Mouse (Mus musculus) limb, embryonic 15.5 days (tissue): Measurements from ENCODE around the gene Phf7. TPM values are rescaled to one million over a fixed set of nuclear protein-coding genes. Genes with fewer than 3 reads are reported as not detected.

ENCODE experiments used
- ATAC-seq: fragments of 200-750 bp; cut with Nextera tagmentation; 2 replicates; pipeline ENCODE4 v1.8.0; 2017; ENCODE audit warnings: low read depth, moderate TSS enrichment; ENCODE audit not compliant: insufficient number of reproducible peaks, low FRiP score, low TSS enrichment
- H3K27ac ChIP-seq: fragments of 300-500 bp; sonication (generic); 2 replicates; pipeline ENCODE4 v1.5.1; 2015; ENCODE audit warnings: moderate library complexity, mild to moderate bottlenecking, inconsistent platforms
- H3K27me3 ChIP-seq: fragments of 300-500 bp; sonication (generic); 2 replicates; pipeline ENCODE4 v1.6.1; 2015; ENCODE audit warnings: inconsistent platforms
- H3K36me3 ChIP-seq: fragments of 300-500 bp; sonication (generic); 2 replicates; pipeline ENCODE4 v1.6.1; 2015; ENCODE audit warnings: inconsistent platforms
- H3K4me1 ChIP-seq: fragments of 300-500 bp; sonication (generic); 2 replicates; pipeline ENCODE4 v1.6.1; 2015; ENCODE audit warnings: inconsistent platforms
- H3K4me2 ChIP-seq: fragments of 300-500 bp; sonication (generic); 2 replicates; pipeline ENCODE4 v1.6.1; 2015; ENCODE audit warnings: mild to moderate bottlenecking, inconsistent platforms
- H3K4me3 ChIP-seq: fragments of 300-500 bp; sonication (generic); 2 replicates; pipeline ENCODE4 v1.5.1; 2015; ENCODE audit warnings: mild to moderate bottlenecking, inconsistent platforms
- H3K9ac ChIP-seq: fragments of 300-500 bp; sonication (generic); 2 replicates; pipeline ENCODE4 v1.6.1; 2015; ENCODE audit warnings: inconsistent platforms
- H3K9me3 ChIP-seq: fragments of 300-500 bp; sonication (generic); 2 replicates; pipeline ENCODE4 v1.6.1; 2016; ENCODE audit warnings: inconsistent platforms
- WGBS: fragments of 180-500 bp; shearing (Covaris S2); methylation state at CpG from one replicate; pipeline ENCODE4 v1.1.7; 2015; 5-methylcytosine and 5-hydroxymethylcytosine counted together
- polyA plus RNA-seq: library from polyadenylated mRNA; unstranded; fragments of >200 nt; fragmentation: Nextera tagmentation; extraction: Ambion mirVana; gene quantifications from 2 replicates; pipeline ENCODE4 v1.2.1, GENCODE M21; 2015

The Phf7 gene
- 9.5 and 12.5 TPM in 2 replicates for polyA plus RNA-seq

DNA sequence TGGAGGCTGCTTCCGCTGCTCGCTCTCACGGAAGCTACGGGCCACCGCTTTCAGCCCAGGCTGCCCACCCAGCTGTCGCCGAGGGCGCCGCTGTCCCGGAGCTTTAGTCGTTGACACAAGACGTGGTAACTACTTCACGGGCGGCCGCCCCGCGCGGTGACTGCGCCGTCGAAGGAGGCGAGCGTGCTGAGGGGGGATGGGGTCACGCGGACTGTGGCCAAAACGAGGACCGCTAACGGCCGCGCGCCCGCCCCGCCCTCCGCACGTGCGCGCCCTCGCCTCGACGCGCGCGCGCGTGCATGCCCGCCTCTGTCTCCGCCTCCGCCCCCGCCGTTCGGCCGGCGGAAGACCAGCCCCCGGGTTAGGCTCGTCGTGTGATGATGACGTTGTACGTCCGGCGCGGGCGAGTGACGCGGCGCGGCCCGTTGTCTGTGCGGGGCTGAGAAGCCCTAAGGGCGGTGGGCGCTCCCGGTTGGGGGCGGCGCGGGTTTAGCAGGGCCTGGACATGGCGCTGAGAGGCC lies at the start of gene Phf7, which contains the start of gene Bap1:
Gene Phf7, minus strand, starts transcription at position 234 of the 521 bp plus-strand sequence.
Gene Bap1, plus strand, starts transcription at position 367 of the 521 bp plus-strand sequence.
- Histone ChIP-seq H3K4me3 (peak within 1 kb of the TSS; percentile 100), H3K4me2 (peak within 1 kb of the TSS; percentile 82), H3K4me1 (peaks cover 13% of the 10 kb centered on the region), H3K27ac (peak within 1 kb of the TSS; percentile 96), H3K9me3 (no peaks in the 10 kb centered on the region), H3K9ac (peak within 1 kb of the TSS; percentile 99), H3K36me3 (peaks cover 34% of the 10 kb centered on the region), H3K27me3 (no peaks in the 10 kb centered on the region)
- ATAC-seq = peak; percentile 86
- under 1% methylated on average over 74 of the region's 75 CpGs for WGBS

DNA sequence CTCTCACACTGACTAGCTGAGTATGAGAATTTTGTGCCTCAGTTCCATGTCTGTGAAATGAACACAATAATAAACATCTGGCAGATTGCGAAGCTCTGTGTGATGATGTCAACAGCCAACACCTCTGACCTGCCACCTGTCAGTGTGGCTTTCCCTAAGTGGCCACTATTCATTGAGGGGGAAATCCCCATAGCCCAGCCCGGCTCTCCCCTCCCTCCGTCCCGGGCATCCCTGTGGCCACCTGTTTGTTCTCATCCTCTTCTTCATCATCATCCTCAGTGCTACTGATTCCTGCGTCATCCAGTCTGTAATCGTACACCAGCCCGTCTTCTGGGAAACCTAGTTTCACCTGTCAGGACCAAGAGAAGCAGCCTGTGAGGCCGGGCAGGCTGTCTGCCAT lies 34.6 kb upstream of the Phf7 start:
- no peaks in the 10 kb centered on the region for H3K27me3 ChIP-seq
- no peaks in the 10 kb centered on the region for H3K9me3 ChIP-seq
- H3K4me1 ChIP-seq = no peaks in the 10 kb centered on the region
- no peak overlapping the region for H3K4me3 ChIP-seq
- no peak overlapping the region for H3K27ac ChIP-seq
- no peaks in the 10 kb centered on the region for H3K36me3 ChIP-seq
- no peak overlapping the region for H3K4me2 ChIP-seq
- WGBS = 75% methylated on average over 8 of the region's 8 CpGs
- no peak for ATAC-seq
- H3K9ac ChIP-seq = no peak overlapping the region

- no peaks in the 10 kb centered on the region for H3K27me3 ChIP-seq
- H3K4me1 ChIP-seq = peaks cover 19% of the 10 kb centered on the region
- no peak overlapping the region for H3K4me3 ChIP-seq
- no peak overlapping the region for H3K27ac ChIP-seq
- no peaks in the 10 kb centered on the region for H3K9me3 ChIP-seq
- ATAC-seq = no peak
- no peak overlapping the region for H3K9ac ChIP-seq
- no peaks in the 10 kb centered on the region for H3K36me3 ChIP-seq
- 21% methylated on average over 7 of the region's 7 CpGs for WGBS
- no peak overlapping the region for H3K4me2 ChIP-seq
These were observed 21.0 kb upstream of the Phf7 start for GRCm38 (mm10) chr14:31272164-31272563.

GRCm38 (mm10) chr14:31271121-31271520 lies 20.0 kb upstream of the Phf7 start:
- no peaks in the 10 kb centered on the region for H3K9me3 ChIP-seq
- no peak overlapping the region for H3K4me2 ChIP-seq
- H3K27ac ChIP-seq = no peak overlapping the region
- WGBS = 91% methylated on average over 6 of the region's 6 CpGs
- no peak overlapping the region for H3K4me3 ChIP-seq
- H3K36me3 ChIP-seq = no peaks in the 10 kb centered on the region
- no peak for ATAC-seq
- H3K4me1 ChIP-seq = peaks cover 19% of the 10 kb centered on the region
- H3K27me3 ChIP-seq = no peaks in the 10 kb centered on the region
- no peak overlapping the region for H3K9ac ChIP-seq

DNA sequence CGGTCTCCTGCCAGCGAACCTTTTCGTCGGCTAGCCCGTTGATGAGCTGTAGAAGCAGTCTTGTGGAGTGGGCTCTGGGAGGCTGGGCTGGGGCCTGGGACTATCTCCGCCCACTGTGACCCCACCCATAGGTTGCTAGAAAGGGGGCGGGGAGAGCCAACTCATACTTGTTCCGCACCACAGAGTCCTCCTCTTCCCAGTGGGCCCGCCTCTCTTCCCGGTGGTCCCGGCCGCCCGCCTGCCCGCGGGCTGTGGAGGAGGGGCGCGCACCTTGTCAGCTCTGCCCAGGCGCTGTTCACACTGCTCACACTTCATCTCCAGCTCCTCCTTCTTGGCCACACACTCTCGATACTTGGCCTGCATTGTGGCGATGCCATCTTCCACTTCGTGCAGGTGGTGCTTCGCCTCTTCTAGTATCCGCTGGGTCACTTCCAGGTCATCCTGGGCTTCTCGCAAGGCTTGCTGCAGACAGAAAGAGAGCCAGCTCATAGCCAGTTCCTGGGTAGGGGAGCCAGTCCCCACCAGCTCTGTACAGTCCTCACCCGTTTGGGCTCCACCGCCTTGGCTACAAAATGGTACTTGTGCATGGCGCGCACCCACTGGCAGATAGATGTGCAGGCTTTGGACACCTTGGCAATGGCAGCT lies 18.5 kb upstream of the Phf7 start:
- Histone ChIP-seq H3K4me2 (peak overlapping the region; percentile 63), H3K27ac (peak overlapping the region; percentile 76), H3K4me3 (peak overlapping the region; percentile 38), H3K36me3 (no peaks in the 10 kb centered on the region), H3K9ac (peak overlapping the region; percentile 40; the same call in 1 of the 2 replicates), H3K9me3 (no peaks in the 10 kb centered on the region), H3K4me1 (peaks cover 19% of the 10 kb centered on the region), H3K27me3 (no peaks in the 10 kb centered on the region)
- peak; percentile 81 for ATAC-seq
- 16% methylated on average over 27 of the region's 28 CpGs for WGBS

DNA sequence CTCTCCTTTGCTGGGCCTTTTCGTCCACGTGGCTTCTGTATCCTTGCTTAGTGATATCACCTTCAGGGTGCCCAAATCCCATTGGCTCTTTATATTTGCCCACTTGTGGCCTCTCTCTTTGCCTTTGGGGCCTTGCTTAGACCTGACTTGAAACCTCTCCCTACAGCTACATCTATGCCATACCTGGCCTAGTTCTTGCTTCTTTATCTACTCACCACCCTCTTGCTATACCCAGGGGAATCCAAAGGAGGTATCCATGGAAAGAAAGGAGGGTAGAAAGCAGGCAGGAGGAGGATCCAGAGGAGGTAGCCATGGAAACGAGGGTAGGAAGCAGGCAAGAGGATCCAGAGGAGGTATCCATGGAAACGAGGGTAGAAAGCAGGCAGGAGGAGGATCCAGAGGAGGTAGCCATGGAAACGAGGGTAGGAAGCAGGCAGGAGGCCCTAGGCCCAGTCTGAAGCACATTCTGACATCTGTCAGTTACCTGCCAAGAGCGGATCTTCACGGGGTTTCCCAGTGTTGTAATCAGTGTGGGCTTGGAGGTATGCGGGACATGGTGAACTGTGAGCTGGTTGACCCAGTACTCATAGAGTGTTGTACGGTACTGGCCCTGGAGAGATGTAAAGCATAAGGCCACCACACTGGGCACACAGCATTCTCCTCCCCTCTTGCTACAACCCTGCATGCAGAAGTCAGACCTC lies 17.3 kb upstream of the Phf7 start:
- Histone ChIP-seq H3K9ac (peak overlapping the region; percentile 40; the same call in 1 of the 2 replicates), H3K4me3 (peak overlapping the region; percentile 38; the same call in 1 of the 2 replicates), H3K4me1 (peaks cover 19% of the 10 kb centered on the region), H3K9me3 (no peaks in the 10 kb centered on the region), H3K27me3 (no peaks in the 10 kb centered on the region), H3K36me3 (no peaks in the 10 kb centered on the region), H3K4me2 (peak overlapping the region; percentile 63), H3K27ac (no peak overlapping the region)
- ATAC-seq = no peak
- WGBS = 72% methylated on average over 9 of the region's 9 CpGs

DNA sequence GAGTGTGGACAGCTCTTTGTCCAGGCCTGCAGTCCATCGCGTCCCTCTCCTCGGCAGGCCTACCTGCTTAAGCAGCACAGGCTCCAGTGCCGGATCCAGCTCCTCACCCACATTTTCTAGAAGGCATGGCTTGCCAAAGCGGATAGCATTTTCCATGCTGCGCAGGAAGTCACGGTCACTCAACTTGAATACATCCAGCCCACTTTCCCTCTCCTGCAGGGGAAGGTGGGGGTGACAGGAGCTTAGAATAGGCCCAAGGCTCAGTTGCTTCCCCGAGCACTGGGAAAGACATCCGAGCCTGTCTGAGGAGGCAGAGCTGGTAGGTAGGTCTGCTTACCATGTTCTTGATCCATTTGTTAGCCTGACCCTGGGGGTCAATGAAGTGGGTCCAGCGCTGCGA lies 16.5 kb upstream of the Phf7 start:
- no peak overlapping the region for H3K27ac ChIP-seq
- 0 out of 2 replicates have a peak, but pooled peaks cover 5% of the 10 kb centered on the region for H3K36me3 ChIP-seq
- H3K4me1 ChIP-seq = peaks cover 19% of the 10 kb centered on the region
- no peak for ATAC-seq
- H3K27me3 ChIP-seq = no peaks in the 10 kb centered on the region
- H3K4me3 ChIP-seq = no peak overlapping the region
- H3K9ac ChIP-seq = no peak overlapping the region
- H3K4me2 ChIP-seq = no peak overlapping the region
- H3K9me3 ChIP-seq = no peaks in the 10 kb centered on the region
- 84% methylated on average over 11 of the region's 11 CpGs for WGBS

DNA sequence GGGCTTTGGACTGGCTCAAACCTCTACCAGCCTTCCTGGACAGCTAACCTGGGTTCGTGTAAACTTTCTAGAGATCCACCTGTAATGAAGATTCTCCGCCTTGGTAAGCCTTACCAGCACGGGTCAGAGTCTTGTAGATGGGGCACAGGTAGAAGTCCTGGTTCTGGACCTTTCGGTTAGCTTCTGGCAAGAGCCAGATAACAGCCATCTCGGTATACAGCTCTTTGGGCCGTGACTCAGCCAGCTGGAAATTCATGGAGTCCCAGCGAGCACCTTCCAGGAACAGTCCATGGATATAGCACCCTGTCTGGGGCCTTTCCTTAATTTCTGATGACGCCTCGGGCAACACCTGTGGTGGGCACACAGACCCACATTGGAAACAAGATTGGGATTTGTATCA lies 9.8 kb upstream of the Phf7 start:
- ATAC-seq = no peak
- H3K9ac ChIP-seq = no peak overlapping the region
- H3K4me3 ChIP-seq = no peak overlapping the region
- peaks cover 72% of the 10 kb centered on the region for H3K36me3 ChIP-seq
- H3K9me3 ChIP-seq = no peaks in the 10 kb centered on the region
- H3K27ac ChIP-seq = no peak overlapping the region
- no peaks in the 10 kb centered on the region for H3K27me3 ChIP-seq
- 93% methylated on average over 9 of the region's 9 CpGs for WGBS
- H3K4me2 ChIP-seq = no peak overlapping the region
- H3K4me1 ChIP-seq = no peaks in the 10 kb centered on the region

DNA sequence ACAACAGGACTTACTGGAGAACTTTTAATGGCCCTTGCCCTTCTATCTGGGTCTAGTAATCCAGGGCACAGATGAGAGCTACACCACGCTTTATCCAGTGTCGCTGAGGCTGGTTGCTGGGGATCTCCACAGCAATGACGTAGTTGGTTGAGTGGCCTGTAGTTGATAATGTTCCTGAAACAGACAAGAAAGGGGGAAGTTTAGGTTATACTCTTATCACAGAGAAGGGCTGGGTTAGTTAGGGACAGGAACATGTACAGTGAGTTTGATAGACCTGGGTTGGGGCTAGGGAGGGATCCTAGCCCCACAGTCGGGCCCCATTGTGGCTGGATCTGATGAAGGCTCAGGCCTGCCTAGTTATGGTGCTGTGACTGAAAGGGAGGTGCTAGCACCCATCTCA lies 9.3 kb upstream of the Phf7 start:
- Histone ChIP-seq H3K4me3 (no peak overlapping the region), H3K27ac (no peak overlapping the region), H3K27me3 (no peaks in the 10 kb centered on the region), H3K9ac (no peak overlapping the region), H3K4me1 (no peaks in the 10 kb centered on the region), H3K9me3 (no peaks in the 10 kb centered on the region), H3K36me3 (peaks cover 77% of the 10 kb centered on the region), H3K4me2 (no peak overlapping the region)
- ATAC-seq = no peak
- 94% methylated on average over 4 of the region's 4 CpGs for WGBS

DNA sequence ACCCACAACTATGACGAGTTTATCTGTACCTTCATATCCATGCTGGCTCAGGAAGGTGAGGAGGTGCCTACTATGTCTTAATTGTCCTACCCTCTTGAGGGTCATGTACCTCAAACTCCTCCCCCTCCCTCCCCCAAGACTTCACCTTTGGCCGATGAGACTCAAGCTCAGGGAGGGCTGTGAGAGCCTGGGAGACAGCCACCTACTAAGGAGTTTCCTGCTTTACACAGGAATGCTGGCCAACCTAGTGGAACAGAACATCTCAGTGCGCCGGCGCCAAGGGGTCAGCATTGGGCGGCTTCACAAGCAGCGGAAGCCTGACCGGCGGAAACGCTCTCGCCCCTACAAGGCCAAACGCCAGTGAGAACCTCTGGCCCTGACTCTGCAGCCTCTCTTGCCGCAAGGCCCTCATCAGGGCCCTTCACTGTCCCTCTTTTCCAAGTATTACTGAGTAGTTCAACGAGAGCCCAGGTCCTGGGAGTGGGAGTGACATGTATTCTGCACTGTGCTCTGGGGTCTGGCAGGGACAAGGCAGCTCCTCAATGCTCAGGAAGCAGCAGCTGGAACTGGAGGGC lies 7.4 kb upstream of the Phf7 start:
- no peaks in the 10 kb centered on the region for H3K27me3 ChIP-seq
- WGBS = 93% methylated on average over 14 of the region's 14 CpGs
- H3K4me1 ChIP-seq = no peaks in the 10 kb centered on the region
- no peak overlapping the region for H3K4me2 ChIP-seq
- no peak overlapping the region for H3K27ac ChIP-seq
- 0 out of 2 replicates have a peak, but pooled peaks have one; percentile 11 for ATAC-seq
- no peak overlapping the region for H3K9ac ChIP-seq
- peaks cover 95% of the 10 kb centered on the region for H3K36me3 ChIP-seq
- no peaks in the 10 kb centered on the region for H3K9me3 ChIP-seq
- H3K4me3 ChIP-seq = no peak overlapping the region

GRCm38 (mm10) chr14:31252091-31252490 lies 974 bp upstream of the Phf7 start:
- peaks cover 13% of the 10 kb centered on the region for H3K4me1 ChIP-seq
- H3K27ac ChIP-seq = no peak overlapping the region
- ATAC-seq = no peak
- peak overlapping the region; percentile 100 for H3K4me3 ChIP-seq
- peak overlapping the region; percentile 99 for H3K9ac ChIP-seq
- no peaks in the 10 kb centered on the region for H3K9me3 ChIP-seq
- no peaks in the 10 kb centered on the region for H3K27me3 ChIP-seq
- WGBS = 80% methylated on average over 5 of the region's 5 CpGs
- H3K36me3 ChIP-seq = peaks cover 44% of the 10 kb centered on the region
- peak overlapping the region; percentile 82 for H3K4me2 ChIP-seq

GRCm38 (mm10) chr14:31251626-31252025 lies 509 bp upstream of the Phf7 start:
- H3K27ac ChIP-seq = peak overlapping the region; percentile 96
- H3K4me1 ChIP-seq = peaks cover 13% of the 10 kb centered on the region
- no peaks in the 10 kb centered on the region for H3K9me3 ChIP-seq
- H3K27me3 ChIP-seq = no peaks in the 10 kb centered on the region
- peak overlapping the region; percentile 82 for H3K4me2 ChIP-seq
- H3K4me3 ChIP-seq = peak overlapping the region; percentile 100
- ATAC-seq = no peak; the same call in 1 of the 2 replicates
- peak overlapping the region; percentile 99 for H3K9ac ChIP-seq
- peaks cover 39% of the 10 kb centered on the region for H3K36me3 ChIP-seq
- WGBS = 4% methylated on average over 18 of the region's 18 CpGs
